Mouse (Mus musculus) forebrain, embryonic 12.5 days (tissue): ENCODE results near the gene Prss12. TPM values are rescaled to one million over a fixed set of nuclear protein-coding genes. Genes with fewer than 3 reads are reported as not detected.
A peak's percentile ranks its signal among the peaks of the same experiment; 100 is the strongest.
"Not testable (repeated sequence)": the region's sequence is repeated elsewhere in the genome, so short reads cannot be mapped to it uniquely, and the experiment has no call there.

Source experiments
- ATAC-seq: fragments of 200-750 bp; cut with Nextera tagmentation; 2 replicates; pipeline ENCODE4 v1.8.0; 2017; ENCODE audit warnings: moderate TSS enrichment; ENCODE audit not compliant: low FRiP score
- H3K27ac ChIP-seq: fragments of 300-500 bp; sonication (generic); 2 replicates; pipeline ENCODE4 v1.5.1; 2016; ENCODE audit warnings: mild to moderate bottlenecking
- H3K27me3 ChIP-seq: fragments of 300-500 bp; sonication (generic); 2 replicates; pipeline ENCODE4 v1.6.1; 2016; ENCODE audit warnings: mild to moderate bottlenecking
- H3K36me3 ChIP-seq: fragments of 300-500 bp; sonication (generic); replicated peaks from 2 replicates; pipeline ENCODE4 v1.6.1; 2016; ENCODE audit warnings: mild to moderate bottlenecking
- H3K4me1 ChIP-seq: fragments of 300-500 bp; sonication (generic); 2 replicates; pipeline ENCODE4 v1.6.1; 2016
- H3K4me2 ChIP-seq: fragments of 300-500 bp; sonication (generic); 2 replicates; pipeline ENCODE4 v1.6.1; 2016; ENCODE audit warnings: mild to moderate bottlenecking, moderate library complexity
- H3K4me3 ChIP-seq: fragments of 300-500 bp; sonication (generic); replicated peaks from 2 replicates; pipeline ENCODE4 v1.5.1; 2016; ENCODE audit warnings: mild to moderate bottlenecking
- H3K9ac ChIP-seq: fragments of 300-500 bp; sonication (generic); 2 replicates; pipeline ENCODE4 v1.6.1; 2016; ENCODE audit warnings: mild to moderate bottlenecking
- H3K9me3 ChIP-seq: fragments of 300-500 bp; sonication (generic); 2 replicates; pipeline ENCODE4 v1.6.1; 2016
- WGBS: fragments of 180-500 bp; shearing (Covaris S2); methylation state at CpG from one replicate; pipeline ENCODE4 v1.1.7; 2016; 5-methylcytosine and 5-hydroxymethylcytosine counted together
- polyA plus RNA-seq: library from polyadenylated mRNA; unstranded; fragments of >200 nt; fragmentation: Nextera tagmentation; extraction: Ambion mirVana; gene quantifications from 2 replicates; pipeline ENCODE4 v1.2.1, GENCODE M21; 2016

Prss12 gene
- polyA plus RNA-seq, 1 experiment from 2014 or later: 3.1 TPM

DNA sequence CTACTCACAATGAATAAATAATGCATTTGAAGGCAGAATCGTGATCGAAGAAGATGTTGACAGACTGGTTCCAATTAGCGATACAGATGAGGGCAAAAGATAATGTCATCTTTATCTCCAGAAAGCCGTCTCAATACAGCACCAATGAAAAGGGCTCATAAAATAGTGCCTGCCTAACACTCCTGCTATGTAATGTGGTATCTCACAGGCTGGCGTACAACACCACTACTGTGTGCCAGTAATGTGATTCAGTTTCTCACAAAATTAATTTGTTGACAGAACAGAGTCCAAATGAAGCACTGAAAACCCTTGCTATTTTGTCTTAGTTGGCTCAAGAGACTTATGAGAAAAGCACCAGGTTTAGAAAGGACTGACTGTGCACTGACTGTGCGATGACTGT lies 48.4 kb downstream of the Prss12 start:
- WGBS: 84% methylated on average over 6 of the region's 6 CpGs
- Histone ChIP-seq H3K9ac (no peak overlapping the region), H3K9me3 (no peaks in the 10 kb centered on the region), H3K36me3 (no peaks in the 10 kb centered on the region), H3K4me1 (no peaks in the 10 kb centered on the region), H3K4me3 (no peak overlapping the region), H3K4me2 (no peak overlapping the region), H3K27me3 (no peaks in the 10 kb centered on the region), H3K27ac (no peak overlapping the region)
- ATAC-seq: no peak

- no peak for ATAC-seq
- H3K4me1 ChIP-seq: no peaks in the 10 kb centered on the region
- H3K9ac ChIP-seq: no peak overlapping the region
- H3K36me3 ChIP-seq: no peaks in the 10 kb centered on the region
- no peak overlapping the region for H3K4me3 ChIP-seq
- H3K27me3 ChIP-seq: no peaks in the 10 kb centered on the region
- no peak overlapping the region for H3K27ac ChIP-seq
- H3K4me2 ChIP-seq: no peak overlapping the region
- WGBS: 82% methylated on average over 5 of the region's 5 CpGs
- H3K9me3 ChIP-seq: no peaks in the 10 kb centered on the region
Observed at GRCm38 (mm10) chr3:123498787-123499186, 52.1 kb downstream of the Prss12 start.

- WGBS: 76% methylated on average over 2 of the region's 2 CpGs
- not testable (repeated sequence) for H3K36me3 ChIP-seq, H3K4me1 ChIP-seq, H3K4me3 ChIP-seq, H3K9me3 ChIP-seq, H3K27me3 ChIP-seq, H3K9ac ChIP-seq, H3K27ac ChIP-seq, H3K4me2 ChIP-seq, ATAC-seq
Observed at GRCm38 (mm10) chr3:123501798-123502197, 55.1 kb downstream of the Prss12 start.

- Histone ChIP-seq H3K9me3 (no peaks in the 10 kb centered on the region), H3K4me2 (no peak overlapping the region), H3K4me1 (peaks cover 13% of the 10 kb centered on the region), H3K27ac (no peak overlapping the region), H3K36me3 (peaks cover 12% of the 10 kb centered on the region; the same call in 1 of the 2 replicates), H3K9ac (no peak overlapping the region), H3K4me3 (no peak overlapping the region), H3K27me3 (no peaks in the 10 kb centered on the region)
- ATAC-seq: no peak
- 88% methylated on average over 6 of the region's 6 CpGs for WGBS
Observed at GRCm38 (mm10) chr3:123503943-123504342, 57.2 kb downstream of the Prss12 start.

- Histone ChIP-seq H3K9ac (no peak overlapping the region), H3K4me2 (no peak overlapping the region), H3K27ac (no peak overlapping the region), H3K4me1 (peaks cover 16% of the 10 kb centered on the region), H3K9me3 (no peaks in the 10 kb centered on the region), H3K36me3 (peaks cover 12% of the 10 kb centered on the region; the same call in 1 of the 2 replicates), H3K4me3 (no peak overlapping the region), H3K27me3 (no peaks in the 10 kb centered on the region)
- ATAC-seq: no peak
- 88% methylated on average over 7 of the region's 7 CpGs for WGBS
Observed at GRCm38 (mm10) chr3:123504783-123505182, 58.1 kb downstream of the Prss12 start.

- Histone ChIP-seq H3K4me2 (peak overlapping the region; percentile 66), H3K27ac (no peak overlapping the region), H3K36me3 (peaks cover 12% of the 10 kb centered on the region; the same call in 1 of the 2 replicates), H3K4me3 (no peak overlapping the region; the same call in 1 of the 2 replicates), H3K9ac (no peak overlapping the region), H3K9me3 (no peaks in the 10 kb centered on the region), H3K4me1 (peaks cover 18% of the 10 kb centered on the region), H3K27me3 (no peaks in the 10 kb centered on the region)
- ATAC-seq: no peak
- 50% methylated on average over 9 of the region's 9 CpGs for WGBS
Observed at GRCm38 (mm10) chr3:123505778-123506667, 59.3 kb downstream of the Prss12 start.

DNA sequence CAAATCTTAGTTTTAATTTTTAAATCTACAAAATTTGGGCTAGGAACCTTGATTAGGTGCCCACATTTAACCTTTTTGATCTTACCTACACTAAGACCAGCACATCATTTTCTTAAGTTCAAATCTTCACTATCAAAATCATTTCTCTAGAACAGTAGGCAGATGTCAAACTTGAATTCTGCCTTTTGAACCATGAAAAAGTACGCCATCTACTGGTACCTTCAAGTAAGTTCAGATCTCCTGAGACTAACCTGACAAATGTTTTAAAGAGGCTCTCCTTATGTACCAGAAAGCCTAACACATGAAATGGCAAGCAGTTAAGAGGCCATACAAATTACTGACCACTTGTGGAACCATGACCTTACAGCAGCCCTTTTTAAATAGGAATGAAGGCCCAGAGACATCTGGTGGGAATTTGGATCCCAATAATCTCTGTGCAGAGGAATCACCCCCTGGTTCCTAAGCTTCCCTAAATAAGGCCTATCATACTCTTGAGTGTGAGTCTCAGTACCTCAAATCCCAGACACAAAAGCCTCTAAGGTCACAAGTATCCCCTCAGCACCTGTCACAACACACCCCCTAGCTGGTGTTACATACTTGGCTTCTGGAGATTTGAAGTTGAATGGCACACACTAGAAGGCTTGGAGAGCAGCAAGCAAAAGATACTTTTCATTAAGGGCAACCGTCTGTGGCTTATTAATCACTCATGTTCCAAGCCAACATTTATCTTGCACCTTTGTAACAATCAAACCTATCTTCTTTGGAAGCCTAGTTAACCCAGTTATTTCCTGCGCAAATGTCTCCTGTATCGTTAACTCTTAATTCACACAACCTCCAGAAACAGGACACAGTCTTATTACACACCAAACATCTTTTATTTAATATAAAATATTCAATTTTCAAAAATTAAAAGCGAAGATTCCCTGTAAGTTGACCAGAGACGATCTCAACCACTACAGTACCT lies 60.3 kb downstream of the Prss12 start:
- Histone ChIP-seq H3K9ac (peak overlapping the region; percentile 61), H3K27ac (peak overlapping the region; percentile 98; the same call in 1 of the 2 replicates), H3K4me3 (peak overlapping the region; percentile 63), H3K4me2 (peak overlapping the region; percentile 66), H3K27me3 (no peaks in the 10 kb centered on the region), H3K9me3 (no peaks in the 10 kb centered on the region), H3K4me1 (peaks cover 18% of the 10 kb centered on the region), H3K36me3 (peaks cover 12% of the 10 kb centered on the region; the same call in 1 of the 2 replicates)
- no peak for ATAC-seq
- WGBS: 5% methylated on average over 6 of the region's 6 CpGs

DNA sequence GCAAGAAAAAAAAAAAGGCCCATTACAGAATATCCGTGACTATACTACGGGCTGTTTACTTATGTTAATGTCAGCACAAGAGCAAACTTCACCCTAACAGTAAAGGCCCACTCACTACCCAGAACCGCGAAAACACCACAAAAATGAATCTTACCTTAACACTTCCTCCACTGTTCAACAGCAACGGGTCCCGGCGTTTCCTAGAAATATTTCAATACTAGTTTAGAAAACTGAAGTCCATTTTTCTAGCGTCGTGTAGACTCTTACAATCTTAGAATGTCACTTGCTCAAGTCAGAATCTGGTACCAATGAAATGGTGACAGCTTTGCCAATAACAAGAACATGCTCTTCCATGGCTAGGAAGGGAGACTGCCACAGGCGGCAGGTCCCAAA lies 60.9 kb downstream of the Prss12 start:
- H3K9ac ChIP-seq: peak overlapping the region; percentile 61
- no peak for ATAC-seq
- peak overlapping the region; percentile 98 for H3K27ac ChIP-seq
- H3K4me2 ChIP-seq: peak overlapping the region; percentile 66
- peaks cover 12% of the 10 kb centered on the region; the same call in 1 of the 2 replicates for H3K36me3 ChIP-seq
- peak overlapping the region; percentile 63 for H3K4me3 ChIP-seq
- no peaks in the 10 kb centered on the region for H3K27me3 ChIP-seq
- WGBS: 1% methylated on average over 10 of the region's 10 CpGs
- H3K4me1 ChIP-seq: peaks cover 18% of the 10 kb centered on the region
- no peaks in the 10 kb centered on the region for H3K9me3 ChIP-seq

DNA sequence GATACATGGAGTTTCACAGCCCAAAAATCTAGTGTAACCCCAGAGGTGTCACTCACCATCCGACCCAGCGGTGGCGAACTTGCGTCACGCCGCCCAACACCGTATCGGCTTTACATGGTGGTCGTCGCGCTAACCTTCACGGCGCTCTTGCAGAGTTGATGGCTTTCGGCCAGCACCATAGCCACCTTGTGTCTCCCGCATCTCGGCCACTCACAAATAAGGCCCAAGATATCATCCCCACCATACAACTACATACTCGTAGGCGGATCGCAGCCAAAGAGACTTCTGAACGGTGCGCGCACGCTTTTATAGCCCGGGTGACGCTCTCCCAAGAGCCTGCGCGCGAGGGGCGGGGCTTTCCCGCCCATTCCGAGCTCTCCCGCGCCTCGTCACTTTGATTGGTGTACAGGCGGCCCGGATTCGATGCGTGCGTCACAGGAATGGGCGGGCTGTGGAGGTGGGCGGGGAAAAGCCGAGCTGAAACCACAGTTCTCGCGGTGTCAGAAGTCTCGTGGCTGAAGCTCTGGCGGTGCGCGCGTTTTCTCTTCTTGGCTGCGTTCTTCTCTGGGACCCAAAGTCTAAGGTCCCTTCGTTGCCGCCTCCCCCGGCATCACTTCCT lies 61.5 kb downstream of the Prss12 start:
- H3K4me1 ChIP-seq: peaks cover 18% of the 10 kb centered on the region
- WGBS: under 1% methylated on average over 53 of the region's 53 CpGs
- ATAC-seq: peak; percentile 98

GRCm38 (mm10) chr3:123508675-123509376 lies 62.1 kb downstream of the Prss12 start:
- Histone ChIP-seq H3K9me3 (no peaks in the 10 kb centered on the region), H3K27ac (peak overlapping the region; percentile 98), H3K4me3 (peak overlapping the region; percentile 63), H3K27me3 (no peaks in the 10 kb centered on the region), H3K4me1 (peaks cover 18% of the 10 kb centered on the region), H3K36me3 (peaks cover 12% of the 10 kb centered on the region; the same call in 1 of the 2 replicates), H3K9ac (peak overlapping the region; percentile 87), H3K4me2 (peak overlapping the region; percentile 69)
- WGBS: under 1% methylated on average over 36 of the region's 36 CpGs
- peak; percentile 66; the same call in 1 of the 2 replicates for ATAC-seq

More for the DNA sequence above, 61.5 kb downstream of the Prss12 start:
- Histone ChIP-seq H3K27me3 (no peaks in the 10 kb centered on the region), H3K27ac (peak overlapping the region; percentile 98), H3K4me2 (peak overlapping the region; percentile 69), H3K9ac (peak overlapping the region; percentile 87), H3K36me3 (peaks cover 12% of the 10 kb centered on the region; the same call in 1 of the 2 replicates), H3K4me3 (peak overlapping the region; percentile 63), H3K9me3 (no peaks in the 10 kb centered on the region)

GRCm38 (mm10) chr3:123511818-123512217 lies 65.1 kb downstream of the Prss12 start:
- 64% methylated on average over 4 of the region's 4 CpGs for WGBS
- ATAC-seq: no peak

More at GRCm38 (mm10) chr3:123511818-123512217, 65.1 kb downstream of the Prss12 start:
- Histone ChIP-seq H3K27me3 (no peaks in the 10 kb centered on the region), H3K4me3 (no peak overlapping the region), H3K36me3 (0 out of 2 replicates have a peak, but pooled peaks cover 3% of the 10 kb centered on the region), H3K4me1 (peaks cover 13% of the 10 kb centered on the region), H3K9ac (no peak overlapping the region), H3K27ac (no peak overlapping the region), H3K4me2 (no peak overlapping the region), H3K9me3 (no peaks in the 10 kb centered on the region)
